Mouse (Mus musculus) MEL (cell line): ENCODE measurements around the gene Agbl3. TPM values are rescaled to one million over a fixed set of nuclear protein-coding genes. Genes with fewer than 3 reads are reported as not detected.

ENCODE experiments used
- DNase-seq: peaks from one replicate; pipeline ENCODE4 v3.0.0; 2011; ENCODE audit warnings: low read depth, low spot score
- H3K27ac ChIP-seq: 2 replicates; pipeline ENCODE4 v1.5.1; 2012; ENCODE audit warnings: low read depth, mild to moderate bottlenecking, control low read depth, low read length, moderate library complexity; ENCODE audit not compliant: control insufficient read depth
- H3K27me3 ChIP-seq, 2 experiments: fragments of 150-350 bp in 1 of 2; sonication (generic) in 1 of 2; 2 replicates each; pipeline ENCODE4 v1.6.1; 2012; ENCODE audit warnings: low read length in 2 of 2, mild to moderate bottlenecking in 2 of 2, improper control_type of control experiment in 1 of 2, moderate library complexity in 1 of 2; ENCODE audit not compliant: insufficient read depth in 2 of 2, control insufficient read depth in 1 of 2
- H3K36me3 ChIP-seq, 2 experiments: 2 replicates each; pipeline ENCODE4 v1.6.1; 2012 to 2014; ENCODE audit warnings: low read length in 2 of 2, improper control_type of control experiment in 1 of 2, inconsistent platforms in 1 of 2, mild to moderate bottlenecking in 1 of 2; ENCODE audit not compliant: insufficient read depth in 2 of 2, control insufficient read depth in 1 of 2
- H3K4me1 ChIP-seq, 2 experiments: fragments of 150-350 bp in 1 of 2; sonication (generic) in 1 of 2; 2 replicates each; pipeline ENCODE4 v1.6.1; 2012; ENCODE audit warnings: low read length in 2 of 2, improper control_type of control experiment in 1 of 2, mild to moderate bottlenecking in 1 of 2; ENCODE audit not compliant: insufficient read depth in 2 of 2, control insufficient read depth in 1 of 2
- H3K4me3 ChIP-seq, 2 experiments: fragments of 150-350 bp in 1 of 2; sonication (generic) in 1 of 2; 2 replicates each; pipeline ENCODE4 v1.5.1; 2012; ENCODE audit warnings: low read depth in 2 of 2, low read length in 2 of 2, mild to moderate bottlenecking in 2 of 2, moderate library complexity in 2 of 2, control low read depth in 1 of 2, improper control_type of control experiment in 1 of 2; ENCODE audit not compliant: control insufficient read depth in 1 of 2, insufficient read depth in 1 of 2
- H3K79me2 ChIP-seq: 2 replicates; pipeline ENCODE4 v1.6.1; 2012; ENCODE audit warnings: mild to moderate bottlenecking, low read length, moderate library complexity; ENCODE audit not compliant: control insufficient read depth, poor library complexity, insufficient read depth
- H3K9ac ChIP-seq: 2 replicates; pipeline ENCODE4 v1.6.1; 2012; ENCODE audit warnings: low read depth, mild to moderate bottlenecking, control low read depth, low read length, moderate library complexity; ENCODE audit not compliant: control insufficient read depth, poor library complexity, severe bottlenecking
- H3K9me3 ChIP-seq: fragments of 150-350 bp; sonication (generic); replicated peaks from 2 replicates; pipeline ENCODE4 v1.6.1; 2012; ENCODE audit warnings: mild to moderate bottlenecking, low read length, improper control_type of control experiment, moderate library complexity; ENCODE audit not compliant: insufficient read depth
- CTCF ChIP-seq, 3 experiments: IDR thresholded peaks in 2 of 3; conservative IDR thresholded peaks in 1 of 3; 2 replicates each; pipeline ENCODE4 v1.5.1; 2011 to 2012; ENCODE audit warnings: low read length in 3 of 3, low read depth in 2 of 3, mild to moderate bottlenecking in 2 of 3, improper control_type of control experiment in 1 of 3, inconsistent platforms in 1 of 3, mixed read lengths in 1 of 3, moderate library complexity in 1 of 3; ENCODE audit not compliant: control insufficient read depth in 1 of 3, insufficient read depth in 1 of 3, poor library complexity in 1 of 3, severe bottlenecking in 1 of 3
- ETS1 ChIP-seq: IDR thresholded peaks from 2 replicates; pipeline ENCODE4 v1.6.1; 2012; ENCODE audit warnings: low read depth, mild to moderate bottlenecking, inconsistent platforms, low read length, improper control_type of control experiment, moderate library complexity
- GABPA ChIP-seq: IDR thresholded peaks from 2 replicates; pipeline ENCODE4 v1.6.1; 2012; ENCODE audit warnings: low read depth, mild to moderate bottlenecking, inconsistent platforms, low read length, improper control_type of control experiment, moderate library complexity
- HCFC1 ChIP-seq: IDR thresholded peaks from 2 replicates; pipeline ENCODE4 v1.6.1; 2012; ENCODE audit warnings: low read depth, mild to moderate bottlenecking, inconsistent platforms, low read length, improper control_type of control experiment, moderate library complexity
- MAFK ChIP-seq: IDR thresholded peaks from 2 replicates; pipeline ENCODE4 v1.6.1; 2011; ENCODE audit warnings: low read depth, mild to moderate bottlenecking, low read length, improper control_type of control experiment, borderline replicate concordance
- MAZ ChIP-seq: IDR thresholded peaks from 2 replicates; pipeline ENCODE4 v1.6.1; 2012; ENCODE audit warnings: low read depth, mild to moderate bottlenecking, inconsistent platforms, low read length, improper control_type of control experiment
- MXI1 ChIP-seq: IDR thresholded peaks from 2 replicates; pipeline ENCODE4 v1.6.1; 2011; ENCODE audit warnings: mild to moderate bottlenecking, low read depth, low read length, improper control_type of control experiment
- POLR2A ChIP-seq, 2 experiments: IDR thresholded peaks; 2 replicates each; pipeline ENCODE4 v1.6.1; 2011 to 2012; ENCODE audit warnings: low read length in 2 of 2, mild to moderate bottlenecking in 2 of 2, control low read depth in 1 of 2, improper control_type of control experiment in 1 of 2, low read depth in 1 of 2, moderate library complexity in 1 of 2; ENCODE audit not compliant: control insufficient read depth in 1 of 2, insufficient read depth in 1 of 2, poor library complexity in 1 of 2
- POLR2AphosphoS2 ChIP-seq: IDR thresholded peaks from 2 replicates; pipeline ENCODE4 v1.6.1; 2011; ENCODE audit warnings: low read length, improper control_type of control experiment
- TAL1 ChIP-seq: IDR thresholded peaks from 2 replicates; pipeline ENCODE4 v1.6.1; 2012; ENCODE audit warnings: mild to moderate bottlenecking, inconsistent platforms, low read length, moderate library complexity, mixed read lengths
- TBP ChIP-seq: IDR thresholded peaks from 2 replicates; pipeline ENCODE4 v1.8.0; 2011; ENCODE audit warnings: low read depth, low read length, improper control_type of control experiment
- TCF12 ChIP-seq: IDR thresholded peaks from 2 replicates; pipeline ENCODE4 v1.6.1; 2014; ENCODE audit warnings: low read depth, mild to moderate bottlenecking, inconsistent platforms, low read length, improper control_type of control experiment, moderate library complexity
- UBTF ChIP-seq: IDR thresholded peaks from 2 replicates; pipeline ENCODE4 v1.6.1; 2012; ENCODE audit warnings: low read depth, mild to moderate bottlenecking, inconsistent platforms, low read length, improper control_type of control experiment, moderate library complexity, borderline replicate concordance; ENCODE audit not compliant: insufficient read depth
- USF1 ChIP-seq: IDR thresholded peaks from 2 replicates; pipeline ENCODE4 v1.6.1; 2014; ENCODE audit warnings: low read depth, mild to moderate bottlenecking, inconsistent platforms, low read length, improper control_type of control experiment, moderate library complexity
- USF2 ChIP-seq, 2 experiments: IDR thresholded peaks; 2 replicates each; pipeline ENCODE4 v1.6.1; 2011 to 2012; ENCODE audit warnings: improper control_type of control experiment in 2 of 2, low read length in 2 of 2, borderline replicate concordance in 1 of 2, inconsistent platforms in 1 of 2, low read depth in 1 of 2, mild to moderate bottlenecking in 1 of 2; ENCODE audit not compliant: insufficient read depth in 1 of 2
- ZKSCAN1 ChIP-seq: IDR thresholded peaks from 2 replicates; pipeline ENCODE4 v1.6.1; 2012; ENCODE audit warnings: low read depth, mild to moderate bottlenecking, inconsistent platforms, low read length, improper control_type of control experiment, moderate library complexity
- ZNF384 ChIP-seq: IDR thresholded peaks from 2 replicates; pipeline ENCODE4 v1.6.1; 2012; ENCODE audit warnings: low read depth, mild to moderate bottlenecking, inconsistent platforms, low read length, improper control_type of control experiment
- polyA plus RNA-seq, 2 experiments: library from polyadenylated mRNA; stranded (reverse) in 1 of 2; unstranded in 1 of 2; fragments of >175 nt in 1 of 2; fragments of >200 nt in 1 of 2; gene quantifications; 2 replicates each; pipeline versions ENCODE4 v1.2.1 to v1.2.4; 2012; ENCODE audit warnings: low replicate concordance in 2 of 2, low read depth in 1 of 2; ENCODE audit not compliant: insufficient read length in 2 of 2, insufficient read depth in 1 of 2, missing spikeins in 1 of 2
- total RNA-seq: library from RNA; depleted of rRNA; stranded (reverse); fragments of 300-350 nt; gene quantifications from 2 replicates; pipeline ENCODE4 v1.2.3, GENCODE M21; 2012

Gene Agbl3
- total and polyA plus RNA-seq, 3 experiments, result 1.3 TPM; not detected in 2

- Histone ChIP-seq H3K27me3 (no peaks in the 10 kb centered on the region), H3K79me2 (no peaks in the 10 kb centered on the region; the same call in 1 of the 2 replicates), H3K9ac (no peak overlapping the region), H3K27ac (no peak overlapping the region), H3K9me3 (no peaks in the 10 kb centered on the region), H3K4me1 (peaks cover 4 to 41% of the 10 kb centered on the region in 2 experiments), H3K36me3 (peaks cover 0 to 31% of the 10 kb centered on the region in 2 experiments; a peak in 3 of 4 replicates), H3K4me3 (no peak overlapping the region)
- TF ChIP-seq ZKSCAN1 (no peak), MXI1 (no peak), TAL1 (no peak), MAZ (no peak), MAFK (no peak), TBP (no peak), ETS1 (no peak), UBTF (no peak), CTCF (IDR thresholded peaks at IDR 0.05 in 2 of 3, conservative IDR thresholded peaks at IDR 0.05 in 1 of 3; ENCODE audit: control insufficient read depth in 1 of 3, insufficient read depth in 1 of 3, low read depth in 2 of 3, low read length in 3 of 3, poor library complexity in 1 of 3, severe bottlenecking in 1 of 3) (no peak), POLR2AphosphoS2 (no peak), USF1 (no peak), TCF12 (no peak), ZNF384 (no peak), POLR2A (IDR thresholded peaks at IDR 0.05; ENCODE audit: control insufficient read depth in 1 of 2, insufficient read depth in 1 of 2, low read depth in 1 of 2, low read length in 2 of 2, poor library complexity in 1 of 2) (no peak)
- DNase-seq, result no peak
Measured at GRCm38 (mm10) chr6:34903851-34904250, 123.6 kb downstream of the Agbl3 start.

- H3K36me3 ChIP-seq, result peaks cover 0 to 32% of the 10 kb centered on the region in 2 experiments; a peak in 3 of 4 replicates
Measured at GRCm38 (mm10) chr6:34904361-34904760, 124.1 kb downstream of the Agbl3 start.

More at GRCm38 (mm10) chr6:34904361-34904760, 124.1 kb downstream of the Agbl3 start:
- no peaks in the 10 kb centered on the region; the same call in 1 of the 2 replicates for H3K79me2 ChIP-seq
- no peak for TF ChIP-seq HCFC1
- no peak for TF ChIP-seq ZNF384
- TF ChIP-seq USF2 (IDR thresholded peaks at IDR 0.05; ENCODE audit: borderline replicate concordance in 1 of 2, insufficient read depth in 1 of 2, low read depth in 1 of 2, low read length in 2 of 2), result no peak
- TF ChIP-seq CTCF (IDR thresholded peaks at IDR 0.05 in 2 of 3, conservative IDR thresholded peaks at IDR 0.05 in 1 of 3; ENCODE audit: control insufficient read depth in 1 of 3, insufficient read depth in 1 of 3, low read depth in 2 of 3, low read length in 3 of 3, poor library complexity in 1 of 3, severe bottlenecking in 1 of 3), result no peak
- TF ChIP-seq GABPA, result no peak
- H3K9ac ChIP-seq, result no peak overlapping the region
- no peaks in the 10 kb centered on the region for H3K27me3 ChIP-seq
- no peaks in the 10 kb centered on the region for H3K9me3 ChIP-seq
- H3K27ac ChIP-seq, result no peak overlapping the region
- H3K4me1 ChIP-seq, result peaks cover 2 to 41% of the 10 kb centered on the region in 2 experiments
- H3K4me3 ChIP-seq, result no peak overlapping the region
- DNase-seq, result no peak
